Mouse (Mus musculus) mature B cell (primary cell): ENCODE data around the gene Glis3.

Source experiments
- in situ Hi-C: fragments of 300-500 bp; cut with MboI; formaldehyde crosslinking; loops from 2 replicates; pipeline ENCODE4 v1.14.3; 2019

Gene Glis3

GRCm38 (mm10) chr19:28328444-28329110 is 351.3 kb downstream of the Glis3 start:
- in situ Hi-C loops: no loop called here

- in situ Hi-C loops: no loop called here
Measured at GRCm38 (mm10) chr19:28327536-28327935, 352.3 kb downstream of the Glis3 start.

- in situ Hi-C loops: no loop called here
Measured at GRCm38 (mm10) chr19:28306036-28306435, 373.8 kb downstream of the Glis3 start.

DNA sequence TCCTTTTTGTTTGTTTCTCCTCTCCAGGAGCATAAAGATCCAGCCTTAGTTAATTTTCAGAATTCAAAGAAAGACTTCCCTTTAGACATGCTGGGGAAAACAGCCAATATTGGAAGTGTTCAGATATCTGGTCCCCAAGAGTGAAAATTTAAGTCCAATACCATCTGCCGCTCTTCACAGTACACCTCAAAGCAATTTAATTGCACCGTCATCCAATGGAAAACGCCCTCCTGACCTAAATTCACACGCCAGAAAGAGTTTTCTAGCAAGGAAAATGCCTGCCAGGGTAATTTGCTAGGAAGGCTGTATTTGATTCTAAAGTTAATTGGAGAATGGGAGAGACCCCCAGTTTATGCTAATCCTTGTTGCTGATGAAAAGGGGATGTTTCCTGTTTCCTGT is 374.4 kb downstream of the Glis3 start:
- in situ Hi-C loops: no loop called here

- in situ Hi-C loops: no loop called here
Measured at GRCm38 (mm10) chr19:28302831-28303242, 377.0 kb downstream of the Glis3 start.

GRCm38 (mm10) chr19:28300226-28300625 is 379.7 kb downstream of the Glis3 start:
- in situ Hi-C loops: no loop called here

DNA sequence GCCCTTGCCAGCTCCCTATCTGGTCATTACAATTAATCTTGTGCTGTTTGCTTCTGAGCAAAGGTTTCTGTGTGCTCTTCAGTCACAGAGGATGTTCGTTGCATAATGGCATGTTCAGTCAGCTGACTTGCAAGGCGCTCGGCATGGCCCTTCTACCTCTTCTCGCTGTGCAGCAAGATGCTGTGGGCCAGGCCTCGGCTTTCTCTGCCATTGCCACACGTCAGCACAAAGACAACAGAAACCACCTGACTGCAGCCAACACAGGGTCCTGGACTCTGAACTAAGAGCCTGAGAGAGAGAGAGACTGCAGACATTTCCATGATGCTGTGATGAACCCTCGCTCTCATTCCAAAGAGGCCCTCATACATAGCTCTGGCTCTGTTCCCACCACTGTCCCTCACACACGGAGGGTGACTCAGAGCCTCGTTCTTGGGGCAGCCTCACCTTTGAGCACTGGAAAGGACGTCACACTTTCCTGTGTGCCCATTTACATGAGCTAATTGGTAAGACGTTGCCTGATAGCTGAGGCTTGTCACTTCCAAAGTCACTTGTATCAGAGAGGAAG is 380.6 kb downstream of the Glis3 start:
- in situ Hi-C loops: no loop called here

GRCm38 (mm10) chr19:28298669-28299068 is 381.2 kb downstream of the Glis3 start:
- in situ Hi-C loops: no loop called here

DNA sequence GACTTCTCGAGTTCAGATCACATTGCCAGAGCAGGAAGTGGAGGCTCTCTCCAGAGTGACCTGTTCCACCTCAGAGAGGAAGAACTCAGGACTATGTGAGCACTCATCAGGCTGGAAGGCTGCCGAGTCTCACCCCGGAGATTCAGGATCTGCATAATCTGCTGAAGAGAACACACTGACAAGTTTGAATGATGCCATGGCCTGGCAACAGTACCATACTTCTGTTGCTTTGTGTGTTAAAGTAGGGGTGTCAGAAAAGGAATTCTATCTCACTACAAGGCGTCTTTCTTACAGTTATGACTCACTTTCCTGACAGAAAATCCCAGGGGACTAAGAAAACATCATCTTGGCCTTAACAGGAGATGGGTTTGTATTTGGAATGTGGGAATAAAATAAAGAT is 388.3 kb downstream of the Glis3 start:
- in situ Hi-C loops: no loop called here

- in situ Hi-C loops: no loop called here
Measured at GRCm38 (mm10) chr19:28289457-28289856, 390.4 kb downstream of the Glis3 start.

DNA sequence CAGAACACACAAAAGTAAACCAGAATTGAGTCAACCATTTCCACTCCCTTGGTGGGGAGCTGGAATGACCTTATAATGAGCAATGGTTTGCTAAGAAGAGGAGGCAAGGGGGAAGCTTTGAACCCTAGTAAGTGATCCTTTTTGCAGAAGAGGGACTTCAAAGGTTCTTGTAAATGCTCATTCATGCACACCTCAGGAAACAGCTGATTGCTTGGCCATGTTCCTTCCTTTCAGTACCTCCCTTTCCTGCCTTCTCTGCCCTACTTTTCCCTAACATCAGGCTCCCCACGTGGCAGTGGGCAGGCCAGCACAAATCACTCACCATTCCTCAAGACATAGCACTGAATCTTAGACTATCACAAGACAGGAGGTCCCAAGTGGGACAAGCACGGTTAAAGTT is 392.4 kb downstream of the Glis3 start:
- in situ Hi-C loops: no loop called here

DNA sequence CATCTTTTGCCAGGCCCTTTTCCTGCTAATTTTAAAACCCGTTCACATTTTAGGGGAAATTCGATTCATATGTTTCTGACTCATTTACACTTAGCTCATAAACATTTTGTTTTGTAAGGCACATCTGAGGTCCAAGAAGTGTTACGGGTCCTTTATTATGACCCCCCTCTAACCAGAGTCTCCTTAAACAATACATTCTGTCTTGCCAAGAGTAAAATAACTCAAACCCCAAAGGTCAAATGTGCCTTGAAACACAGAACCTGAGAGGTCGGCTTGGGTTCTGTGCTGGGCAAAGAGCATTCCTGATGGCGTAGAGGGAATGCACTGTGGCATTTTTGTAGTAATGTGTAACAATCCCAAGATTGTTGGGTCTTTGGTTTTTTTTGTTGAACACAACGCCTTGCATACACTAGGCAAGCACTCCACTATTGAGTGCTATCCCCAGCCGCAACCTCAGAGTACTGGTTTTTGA is 395.7 kb downstream of the Glis3 start:
- in situ Hi-C loops: no loop called here

GRCm38 (mm10) chr19:28283241-28284097 is 396.4 kb downstream of the Glis3 start:
- in situ Hi-C loops: no loop called here

GRCm38 (mm10) chr19:28281405-28281804 is 398.5 kb downstream of the Glis3 start:
- in situ Hi-C loops: no loop called here

GRCm38 (mm10) chr19:28277104-28277503 is 402.8 kb downstream of the Glis3 start:
- in situ Hi-C loops: no loop called here

GRCm38 (mm10) chr19:28274501-28274900 is 405.4 kb downstream of the Glis3 start:
- in situ Hi-C loops: no loop called here

- in situ Hi-C loops: no loop called here
Measured at GRCm38 (mm10) chr19:28273946-28274345, 405.9 kb downstream of the Glis3 start.

DNA sequence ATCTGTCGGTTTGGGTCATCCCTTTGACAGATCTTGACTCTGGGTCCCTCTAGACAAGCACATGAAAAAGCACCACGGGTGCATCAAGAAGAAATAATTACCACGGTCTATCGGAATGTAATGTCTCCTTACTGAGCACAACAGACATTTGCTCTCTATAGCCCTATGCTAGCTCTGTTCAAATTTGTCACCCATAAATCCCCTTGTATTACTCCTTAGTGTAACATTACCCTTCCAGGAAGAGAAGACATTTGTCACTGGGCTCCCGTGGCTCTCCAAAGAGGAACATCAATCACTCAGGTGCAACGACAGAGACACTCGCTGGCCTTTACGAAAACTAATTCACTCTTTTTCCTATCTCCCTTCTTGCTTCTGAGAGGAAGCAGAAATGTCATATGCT is 413.0 kb downstream of the Glis3 start:
- in situ Hi-C loops: no loop called here

- in situ Hi-C loops: no loop called here
Measured at GRCm38 (mm10) chr19:28265776-28266175, 414.1 kb downstream of the Glis3 start.

DNA sequence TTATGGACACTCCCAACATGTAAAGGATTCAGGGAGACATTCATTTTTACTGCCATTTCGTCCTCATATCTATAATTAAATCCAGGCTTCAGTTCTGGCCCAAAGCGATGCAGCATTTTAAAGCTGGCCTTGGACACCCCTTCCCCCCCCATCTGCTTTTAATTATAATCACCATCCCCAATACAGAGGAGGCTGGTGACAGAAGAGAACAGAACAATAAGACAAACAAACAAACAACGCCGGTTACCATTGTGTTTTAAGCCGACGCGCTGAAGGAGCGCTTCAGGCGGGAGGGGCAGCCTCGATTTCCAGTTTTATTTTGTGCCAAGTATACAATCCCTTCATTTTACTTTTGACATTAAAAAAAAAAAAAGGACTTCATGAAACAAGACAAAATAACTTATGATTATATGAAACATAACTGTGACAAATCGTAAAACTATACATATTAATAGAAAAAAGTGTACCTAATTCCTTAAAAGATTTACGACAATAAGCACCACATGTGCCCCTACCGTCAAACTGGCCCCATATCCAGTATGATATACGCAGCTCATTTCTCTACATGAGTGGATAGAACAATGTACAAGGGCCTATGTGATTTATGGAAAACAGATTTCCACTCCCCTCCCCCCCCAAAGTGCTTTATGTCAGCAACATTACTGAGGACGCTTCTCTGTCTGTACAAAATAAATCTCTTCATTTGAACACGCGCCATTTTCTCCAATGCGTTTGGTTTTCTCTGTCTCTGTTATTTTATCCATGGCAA is 420.8 kb downstream of the Glis3 start:
- in situ Hi-C loops: no loop called here

DNA sequence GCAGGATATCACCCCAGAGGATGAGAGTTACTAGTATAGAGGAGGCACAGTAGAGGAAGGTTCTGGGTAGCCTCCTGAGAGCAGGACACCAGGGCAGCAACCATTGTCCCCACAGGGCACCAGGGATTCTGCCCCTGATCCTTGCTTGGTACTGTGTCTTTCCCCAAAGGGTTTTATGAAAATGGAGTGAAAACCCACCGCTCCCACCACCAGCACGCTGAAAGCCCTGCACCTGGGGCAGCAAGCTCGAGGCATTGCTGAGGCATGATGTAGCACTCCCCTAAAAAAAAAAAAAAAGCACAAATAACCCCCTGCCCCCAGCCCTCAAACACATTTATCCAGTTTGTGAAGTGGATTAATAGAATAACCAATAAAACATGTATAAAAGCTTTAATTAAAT is 421.4 kb downstream of the Glis3 start:
- in situ Hi-C loops: no loop called here

GRCm38 (mm10) chr19:28247345-28247744 is 432.5 kb downstream of the Glis3 start:
- in situ Hi-C loops: no loop called here
